Mouse (Mus musculus) intestine, postnatal 0 days (tissue): Measurements from ENCODE around the gene Slc9a9. TPM values are rescaled to one million over a fixed set of nuclear protein-coding genes. Genes with fewer than 3 reads are reported as not detected.

Source experiments
- ATAC-seq: fragments of 200-750 bp; cut with Nextera tagmentation; 2 replicates; pipeline ENCODE4 v1.8.0; 2017; ENCODE audit warnings: mild to moderate bottlenecking, moderate TSS enrichment, moderate library complexity
- H3K27ac ChIP-seq: fragments of 300-500 bp; sonication (generic); 2 replicates; pipeline ENCODE4 v1.5.1; 2014; ENCODE audit warnings: mild to moderate bottlenecking, low read depth, low read length, moderate library complexity
- H3K27me3 ChIP-seq: fragments of 300-500 bp; sonication (generic); replicated peaks from 2 replicates; pipeline ENCODE4 v1.6.1; 2014; ENCODE audit warnings: low read length, mixed read lengths; ENCODE audit not compliant: control insufficient read depth, insufficient read depth
- H3K36me3 ChIP-seq: fragments of 300-500 bp; sonication (generic); 2 replicates; pipeline ENCODE4 v1.6.1; 2014; ENCODE audit warnings: mild to moderate bottlenecking, moderate library complexity; ENCODE audit not compliant: control insufficient read depth, insufficient read depth
- H3K4me1 ChIP-seq: fragments of 300-500 bp; sonication (generic); replicated peaks from 2 replicates; pipeline ENCODE4 v1.6.1; 2014; ENCODE audit warnings: antibody characterized with exemption, low read length, mixed read lengths; ENCODE audit not compliant: control insufficient read depth, insufficient read depth
- H3K4me2 ChIP-seq: fragments of 300-500 bp; sonication (generic); replicated peaks from 2 replicates; pipeline ENCODE4 v1.6.1; 2014; ENCODE audit warnings: low read depth, mild to moderate bottlenecking, moderate library complexity
- H3K4me3 ChIP-seq: fragments of 300-500 bp; sonication (generic); 2 replicates; pipeline ENCODE4 v1.5.1; 2014; ENCODE audit warnings: low read depth, low read length
- H3K9ac ChIP-seq: fragments of 300-500 bp; sonication (generic); 2 replicates; pipeline ENCODE4 v1.6.1; 2014; ENCODE audit warnings: mild to moderate bottlenecking, low read depth, low read length
- H3K9me3 ChIP-seq: fragments of 300-500 bp; sonication (generic); 2 replicates; pipeline ENCODE4 v1.6.1; 2016; ENCODE audit warnings: mixed run types; ENCODE audit not compliant: control insufficient read depth
- CTCF ChIP-seq: sonication (generic); IDR thresholded peaks from 2 replicates; pipeline ENCODE4 v1.5.1; 2016; ENCODE audit warnings: low read depth, mild to moderate bottlenecking, control low read depth, antibody characterized with exemption, moderate library complexity
- WGBS: fragments of 180-500 bp; shearing (Covaris S2); extraction: QIAGEN DNeasy Blood & Tissue Kit; methylation state at CpG from one replicate; pipeline ENCODE4 v1.1.7; 2014; 5-methylcytosine and 5-hydroxymethylcytosine counted together
- polyA plus RNA-seq: library from polyadenylated mRNA; unstranded; fragments of >200 nt; fragmentation: Nextera tagmentation; extraction: Ambion mirVana; gene quantifications from 2 replicates; pipeline ENCODE4 v1.2.1, GENCODE M21; 2015

Slc9a9 gene
- polyA plus RNA-seq, 1 experiment from 2014 or later, result 1.0 TPM

DNA sequence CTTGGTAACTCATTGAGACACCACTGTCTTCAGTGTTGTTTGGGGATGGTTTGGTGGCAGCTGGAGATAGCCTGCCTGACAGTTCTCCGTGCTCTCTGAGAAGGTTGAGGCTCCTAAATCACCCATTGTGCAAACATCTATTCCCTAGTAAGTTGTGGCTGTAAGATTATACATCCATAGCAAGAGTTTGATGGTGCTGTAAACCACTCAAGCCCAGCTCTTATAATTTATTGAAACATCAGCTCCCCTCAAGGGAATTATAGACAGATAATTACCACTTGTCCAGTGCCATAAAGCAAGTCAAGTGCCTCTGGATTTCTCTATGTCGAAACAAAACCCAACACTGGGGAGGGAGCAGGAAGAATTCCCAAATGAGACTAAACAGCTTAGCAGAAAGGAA is 78.8 kb downstream of the Slc9a9 start:
- no peaks in the 10 kb centered on the region for H3K9me3 ChIP-seq
- H3K9ac ChIP-seq, result no peak overlapping the region
- TF ChIP-seq CTCF, result no peak
- no peak overlapping the region for H3K4me3 ChIP-seq
- H3K27ac ChIP-seq, result no peak overlapping the region
- ATAC-seq, result no peak
- no peaks in the 10 kb centered on the region for H3K36me3 ChIP-seq
- 50% methylated on average over 2 of the region's 2 CpGs for WGBS
- no peaks in the 10 kb centered on the region for H3K4me1 ChIP-seq
- no peak overlapping the region for H3K4me2 ChIP-seq
- H3K27me3 ChIP-seq, result no peaks in the 10 kb centered on the region

DNA sequence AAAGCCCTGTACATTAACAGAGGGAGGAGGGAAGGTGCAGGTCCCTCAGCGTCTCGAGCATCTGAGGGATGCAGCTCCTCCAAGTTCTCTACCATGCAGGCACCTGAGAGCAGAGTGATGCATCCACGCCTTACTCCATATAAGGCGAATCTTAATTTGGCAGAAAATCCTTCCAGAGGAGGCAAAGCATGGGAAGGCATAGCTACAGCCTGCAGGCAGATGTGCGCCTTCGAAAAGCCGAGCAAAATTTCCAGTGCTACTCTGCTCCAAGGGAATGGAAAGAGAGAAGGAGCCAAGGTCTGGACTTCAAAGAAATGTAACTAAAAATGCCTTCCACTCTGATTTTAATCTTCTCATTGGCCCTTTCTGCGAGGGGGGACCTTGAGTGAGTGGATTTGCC is 80.5 kb downstream of the Slc9a9 start:
- Histone ChIP-seq H3K9me3 (no peaks in the 10 kb centered on the region), H3K27ac (no peak overlapping the region), H3K27me3 (no peaks in the 10 kb centered on the region), H3K4me2 (no peak overlapping the region), H3K36me3 (no peaks in the 10 kb centered on the region), H3K4me3 (no peak overlapping the region), H3K9ac (no peak overlapping the region), H3K4me1 (no peaks in the 10 kb centered on the region)
- WGBS, result 90% methylated on average over 8 of the region's 8 CpGs
- no peak for TF ChIP-seq CTCF
- no peak for ATAC-seq

DNA sequence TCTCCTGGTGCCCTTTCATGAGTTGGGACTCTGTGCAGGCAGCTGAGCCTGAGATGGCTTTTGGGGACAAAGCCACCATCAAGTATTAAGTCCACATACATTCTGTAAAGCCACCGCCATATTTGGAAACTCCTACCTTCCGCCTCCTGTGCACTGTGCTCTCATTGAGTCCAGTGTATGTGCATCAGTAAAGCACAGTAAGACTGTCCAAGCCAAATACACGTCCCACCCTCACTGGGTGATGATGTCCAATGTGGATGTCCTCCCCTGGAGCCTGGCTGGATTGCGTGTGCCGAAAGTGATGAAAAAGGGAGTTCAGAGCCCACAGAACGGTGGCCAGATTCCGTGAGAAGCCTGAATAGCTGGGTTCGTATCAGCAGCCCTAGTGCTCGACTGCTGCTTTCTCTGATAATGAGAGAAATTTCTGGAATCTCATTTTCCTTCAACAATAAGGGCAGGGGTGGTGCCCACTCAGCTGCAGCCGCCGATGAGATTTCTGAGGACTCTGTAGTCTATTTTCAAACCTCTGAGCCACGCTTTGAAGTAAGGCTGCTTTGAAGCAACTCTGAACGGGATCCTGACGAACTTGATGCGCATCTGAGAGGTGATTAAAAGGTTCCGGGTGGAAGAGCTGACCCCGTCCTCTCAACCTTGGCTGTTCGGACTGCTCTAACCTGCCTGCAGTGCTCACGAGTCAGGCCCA is 81.4 kb downstream of the Slc9a9 start:
- TF ChIP-seq CTCF, result no peak
- H3K27me3 ChIP-seq, result no peaks in the 10 kb centered on the region
- H3K9me3 ChIP-seq, result no peaks in the 10 kb centered on the region
- H3K27ac ChIP-seq, result no peak overlapping the region
- no peak for ATAC-seq
- no peak overlapping the region for H3K4me3 ChIP-seq
- 87% methylated on average over 19 of the region's 19 CpGs for WGBS
- H3K36me3 ChIP-seq, result no peaks in the 10 kb centered on the region
- no peak overlapping the region for H3K4me2 ChIP-seq
- H3K9ac ChIP-seq, result no peak overlapping the region
- no peaks in the 10 kb centered on the region for H3K4me1 ChIP-seq

DNA sequence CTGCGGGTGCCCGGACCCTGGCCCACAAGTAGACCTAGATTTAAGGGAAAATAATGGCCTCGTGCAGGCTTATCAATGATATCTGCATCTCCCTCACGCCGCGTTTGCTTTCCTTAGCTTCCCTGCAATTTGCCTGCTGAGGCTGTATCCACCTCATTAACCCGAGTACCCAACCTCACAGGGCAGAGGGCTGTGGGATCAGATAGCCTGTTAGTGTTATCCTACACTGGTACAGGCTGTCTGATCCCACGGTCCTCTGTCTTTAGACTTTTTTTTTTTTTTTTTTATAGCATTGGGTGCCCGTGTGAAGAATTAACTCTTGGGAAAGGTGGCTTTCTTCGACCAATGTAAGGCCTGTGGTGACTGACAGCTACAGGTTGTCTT is 81.9 kb downstream of the Slc9a9 start:
- 69% methylated on average over 10 of the region's 10 CpGs for WGBS
- Histone ChIP-seq H3K9ac (no peak overlapping the region), H3K4me2 (no peak overlapping the region), H3K27me3 (no peaks in the 10 kb centered on the region), H3K9me3 (no peaks in the 10 kb centered on the region), H3K27ac (no peak overlapping the region), H3K4me1 (no peaks in the 10 kb centered on the region), H3K4me3 (no peak overlapping the region), H3K36me3 (no peaks in the 10 kb centered on the region)
- no peak for TF ChIP-seq CTCF
- ATAC-seq, result no peak

DNA sequence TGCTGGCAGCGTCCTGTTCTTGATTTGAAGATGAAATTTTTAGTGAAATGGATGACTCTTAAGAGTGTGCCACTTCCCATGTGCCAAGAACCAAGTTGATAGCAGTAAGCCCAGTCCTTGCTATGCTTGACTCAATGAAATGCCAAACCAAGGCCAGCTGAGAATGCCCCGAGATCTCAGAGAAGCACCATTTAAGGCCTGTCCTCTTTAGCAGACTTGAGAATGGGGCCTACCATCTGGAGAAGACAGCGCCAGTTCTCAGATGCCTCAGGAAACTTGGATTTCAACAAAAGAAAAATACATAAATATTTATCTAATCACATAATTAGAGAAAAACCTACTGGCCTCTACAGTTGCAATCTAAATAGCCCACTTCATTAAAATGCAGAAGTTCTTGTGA is 82.4 kb downstream of the Slc9a9 start:
- H3K4me3 ChIP-seq, result no peak overlapping the region
- TF ChIP-seq CTCF, result no peak
- ATAC-seq, result no peak
- H3K9ac ChIP-seq, result no peak overlapping the region
- 76% methylated on average over 3 of the region's 3 CpGs for WGBS
- no peak overlapping the region for H3K4me2 ChIP-seq
- H3K9me3 ChIP-seq, result no peaks in the 10 kb centered on the region
- H3K27me3 ChIP-seq, result no peaks in the 10 kb centered on the region
- H3K36me3 ChIP-seq, result no peaks in the 10 kb centered on the region
- no peaks in the 10 kb centered on the region for H3K4me1 ChIP-seq
- no peak overlapping the region for H3K27ac ChIP-seq

DNA sequence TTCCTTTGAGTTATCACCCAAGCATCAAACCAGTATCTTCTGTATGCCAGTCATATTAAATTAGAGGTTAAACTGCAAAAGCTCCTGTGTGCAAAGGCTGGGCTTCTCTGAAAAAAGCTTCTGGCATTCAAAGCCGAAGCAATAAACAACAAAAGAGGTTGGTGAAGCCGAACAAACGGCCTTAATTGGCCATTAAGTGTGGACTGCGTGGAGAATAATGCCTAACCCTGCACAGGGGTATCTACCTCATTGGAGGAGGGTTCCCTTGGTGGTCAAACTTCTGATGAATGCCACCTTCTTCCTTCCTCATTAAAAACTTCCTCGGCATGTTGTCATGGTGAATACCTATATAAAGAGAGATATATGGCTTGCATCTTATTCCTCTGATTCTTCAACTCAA is 90.2 kb downstream of the Slc9a9 start:
- ATAC-seq, result no peak
- H3K4me3 ChIP-seq, result no peak overlapping the region
- TF ChIP-seq CTCF, result no peak
- H3K27me3 ChIP-seq, result no peaks in the 10 kb centered on the region
- WGBS, result 73% methylated on average over 5 of the region's 5 CpGs
- H3K4me2 ChIP-seq, result no peak overlapping the region
- no peak overlapping the region for H3K9ac ChIP-seq
- no peaks in the 10 kb centered on the region for H3K9me3 ChIP-seq
- no peaks in the 10 kb centered on the region for H3K4me1 ChIP-seq
- no peak overlapping the region for H3K27ac ChIP-seq
- H3K36me3 ChIP-seq, result no peaks in the 10 kb centered on the region

DNA sequence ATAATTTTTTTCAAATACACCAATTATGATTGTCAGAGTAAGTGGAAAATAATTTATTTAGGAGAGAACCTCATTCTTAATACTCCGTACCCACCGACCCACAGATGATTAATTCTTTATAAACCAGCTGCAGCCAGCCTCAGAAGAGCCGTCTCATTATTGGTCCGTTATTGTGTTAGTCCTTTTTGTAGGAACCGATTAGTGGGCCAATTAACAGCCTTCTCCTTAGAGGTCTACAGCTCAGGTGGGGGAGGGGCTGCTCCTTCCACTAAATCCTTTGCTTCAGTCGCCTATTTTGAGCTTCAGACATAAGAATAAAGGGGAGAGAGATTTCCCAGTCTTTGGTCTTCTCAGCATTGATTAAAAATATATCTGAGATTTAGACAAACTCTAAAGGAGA is 98.4 kb downstream of the Slc9a9 start:
- H3K4me3 ChIP-seq, result no peak overlapping the region
- no peak overlapping the region for H3K27ac ChIP-seq
- H3K4me1 ChIP-seq, result no peaks in the 10 kb centered on the region
- no peaks in the 10 kb centered on the region for H3K36me3 ChIP-seq
- WGBS, result 75% methylated on average over 6 of the region's 6 CpGs
- H3K27me3 ChIP-seq, result no peaks in the 10 kb centered on the region
- ATAC-seq, result no peak
- no peaks in the 10 kb centered on the region for H3K9me3 ChIP-seq
- no peak for TF ChIP-seq CTCF
- no peak overlapping the region for H3K9ac ChIP-seq
- H3K4me2 ChIP-seq, result no peak overlapping the region
